Mouse (Mus musculus) limb, embryonic 12.5 days (tissue): ENCODE results near the gene Gemin6. TPM values are rescaled to one million over a fixed set of nuclear protein-coding genes. Genes with fewer than 3 reads are reported as not detected.
"Not testable (repeated sequence)": the region's sequence is repeated elsewhere in the genome, so short reads cannot be mapped to it uniquely, and the experiment has no call there.

ENCODE experiments used
- ATAC-seq: fragments of 200-750 bp; cut with Nextera tagmentation; 2 replicates; pipeline ENCODE4 v1.8.0; 2017; ENCODE audit warnings: low read depth, moderate TSS enrichment; ENCODE audit not compliant: insufficient number of reproducible peaks, insufficient read depth, low FRiP score, low TSS enrichment
- H3K27ac ChIP-seq: fragments of 300-500 bp; sonication (generic); 2 replicates; pipeline ENCODE4 v1.5.1; 2016; ENCODE audit warnings: mild to moderate bottlenecking, moderate library complexity
- H3K27me3 ChIP-seq: fragments of 300-500 bp; sonication (generic); 2 replicates; pipeline ENCODE4 v1.6.1; 2016; ENCODE audit warnings: mild to moderate bottlenecking, moderate library complexity
- H3K36me3 ChIP-seq: fragments of 300-500 bp; sonication (generic); 2 replicates; pipeline ENCODE4 v1.6.1; 2016; ENCODE audit warnings: mild to moderate bottlenecking, moderate library complexity
- H3K4me1 ChIP-seq: fragments of 300-500 bp; sonication (generic); replicated peaks from 2 replicates; pipeline ENCODE4 v1.6.1; 2016
- H3K4me2 ChIP-seq: fragments of 300-500 bp; sonication (generic); 2 replicates; pipeline ENCODE4 v1.6.1; 2016; ENCODE audit warnings: mild to moderate bottlenecking, moderate library complexity
- H3K4me3 ChIP-seq: fragments of 300-500 bp; sonication (generic); replicated peaks from 2 replicates; pipeline ENCODE4 v1.5.1; 2016; ENCODE audit warnings: mild to moderate bottlenecking
- H3K9ac ChIP-seq: fragments of 300-500 bp; sonication (generic); replicated peaks from 2 replicates; pipeline ENCODE4 v1.6.1; 2016; ENCODE audit warnings: mild to moderate bottlenecking, moderate library complexity
- H3K9me3 ChIP-seq: fragments of 300-500 bp; sonication (generic); 2 replicates; pipeline ENCODE4 v1.6.1; 2016; ENCODE audit warnings: mild to moderate bottlenecking, moderate library complexity
- WGBS: fragments of 180-500 bp; shearing (Covaris S2); methylation state at CpG from one replicate; pipeline ENCODE4 v1.1.7; 2016; 5-methylcytosine and 5-hydroxymethylcytosine counted together
- polyA plus RNA-seq: library from polyadenylated mRNA; unstranded; fragments of >200 nt; fragmentation: Nextera tagmentation; extraction: Ambion mirVana; gene quantifications from 2 replicates; pipeline ENCODE4 v1.2.1, GENCODE M21; 2016

The Gemin6 gene
- polyA plus RNA-seq, result 36.2 and 41.1 TPM in 2 replicates

- Histone ChIP-seq H3K4me2 (peak within 1 kb of the TSS; percentile 73), H3K9ac (peak within 1 kb of the TSS; percentile 69), H3K27me3 (no peaks in the 10 kb centered on the region), H3K36me3 (peaks cover 17% of the 10 kb centered on the region), H3K27ac (peak within 1 kb of the TSS; percentile 91), H3K9me3 (no peaks in the 10 kb centered on the region), H3K4me3 (peak within 1 kb of the TSS; percentile 57), H3K4me1 (0 out of 2 replicates have a peak, but pooled peaks cover 4% of the 10 kb centered on the region)
- ATAC-seq, result peak; percentile 97
- WGBS, result under 1% methylated on average over 33 of the region's 33 CpGs
Measured at GRCm38 (mm10) chr17:80224326-80225116, at the start of gene Gemin6. TSS of gene Gemin6 (plus strand) at chr17:80224441.

- no peak overlapping the region for H3K4me2 ChIP-seq
- no peaks in the 10 kb centered on the region for H3K27me3 ChIP-seq
- H3K4me3 ChIP-seq, result no peak overlapping the region
- ATAC-seq, result peak; percentile 45; the same call in 1 of the 2 replicates
- H3K4me1 ChIP-seq, result 0 out of 2 replicates have a peak, but pooled peaks cover 7% of the 10 kb centered on the region
- WGBS, result 73% methylated on average over 19 of the region's 19 CpGs
- H3K36me3 ChIP-seq, result no peaks in the 10 kb centered on the region
- H3K27ac ChIP-seq, result no peak overlapping the region
- no peaks in the 10 kb centered on the region for H3K9me3 ChIP-seq
- H3K9ac ChIP-seq, result no peak overlapping the region
Measured at GRCm38 (mm10) chr17:80174699-80175385, 49.4 kb upstream of the Gemin6 start.

- H3K4me3 ChIP-seq, result no peak overlapping the region
- no peak overlapping the region for H3K4me2 ChIP-seq
- no peaks in the 10 kb centered on the region for H3K36me3 ChIP-seq
- no peak for ATAC-seq
- WGBS, result 86% methylated on average over 4 of the region's 4 CpGs
- no peak overlapping the region for H3K27ac ChIP-seq
- no peaks in the 10 kb centered on the region for H3K27me3 ChIP-seq
- H3K9ac ChIP-seq, result no peak overlapping the region
- H3K9me3 ChIP-seq, result no peaks in the 10 kb centered on the region
- H3K4me1 ChIP-seq, result 0 out of 2 replicates have a peak, but pooled peaks cover 7% of the 10 kb centered on the region
Measured at GRCm38 (mm10) chr17:80175386-80175739, 48.9 kb upstream of the Gemin6 start.

- Histone ChIP-seq H3K9ac (no peak overlapping the region), H3K4me2 (no peak overlapping the region), H3K4me1 (0 out of 2 replicates have a peak, but pooled peaks cover 7% of the 10 kb centered on the region), H3K9me3 (no peaks in the 10 kb centered on the region), H3K4me3 (no peak overlapping the region), H3K36me3 (no peaks in the 10 kb centered on the region), H3K27me3 (no peaks in the 10 kb centered on the region), H3K27ac (no peak overlapping the region)
- 89% methylated on average over 3 of the region's 3 CpGs for WGBS
- no peak for ATAC-seq
Measured at GRCm38 (mm10) chr17:80175966-80176365, 48.3 kb upstream of the Gemin6 start.

GRCm38 (mm10) chr17:80178846-80179245 is 45.4 kb upstream of the Gemin6 start:
- not testable (repeated sequence) for ATAC-seq, H3K36me3 ChIP-seq, H3K9me3 ChIP-seq, H3K4me1 ChIP-seq, H3K27me3 ChIP-seq, H3K4me3 ChIP-seq, H3K27ac ChIP-seq, H3K4me2 ChIP-seq, H3K9ac ChIP-seq
- 92% methylated on average over 3 of the region's 3 CpGs for WGBS

- Histone ChIP-seq H3K27me3 (no peaks in the 10 kb centered on the region), H3K36me3 (no peaks in the 10 kb centered on the region), H3K4me3 (no peak overlapping the region), H3K27ac (no peak overlapping the region), H3K4me2 (no peak overlapping the region), H3K9me3 (no peaks in the 10 kb centered on the region), H3K9ac (no peak overlapping the region), H3K4me1 (0 out of 2 replicates have a peak, but pooled peaks cover 1% of the 10 kb centered on the region)
- WGBS, result under 1% methylated on average over 6 of the region's 6 CpGs
- ATAC-seq, result 0 out of 2 replicates have a peak, but pooled peaks have one; percentile 60
Measured at GRCm38 (mm10) chr17:80179959-80180358, 44.3 kb upstream of the Gemin6 start.

GRCm38 (mm10) chr17:80180468-80180867 is 43.8 kb upstream of the Gemin6 start:
- no peak overlapping the region for H3K4me3 ChIP-seq
- no peaks in the 10 kb centered on the region for H3K36me3 ChIP-seq
- no peak overlapping the region for H3K27ac ChIP-seq
- no peaks in the 10 kb centered on the region for H3K27me3 ChIP-seq
- ATAC-seq, result peak; percentile 46
- H3K4me2 ChIP-seq, result no peak overlapping the region
- no peaks in the 10 kb centered on the region for H3K4me1 ChIP-seq
- no peaks in the 10 kb centered on the region for H3K9me3 ChIP-seq
- H3K9ac ChIP-seq, result no peak overlapping the region

- WGBS, result 83% methylated on average over 10 of the region's 10 CpGs
- H3K27me3 ChIP-seq, result no peaks in the 10 kb centered on the region
- H3K9ac ChIP-seq, result no peak overlapping the region
- no peak overlapping the region for H3K4me2 ChIP-seq
- H3K27ac ChIP-seq, result no peak overlapping the region
- ATAC-seq, result no peak
- no peak overlapping the region for H3K4me3 ChIP-seq
- no peaks in the 10 kb centered on the region for H3K36me3 ChIP-seq
- no peaks in the 10 kb centered on the region for H3K4me1 ChIP-seq
- H3K9me3 ChIP-seq, result no peaks in the 10 kb centered on the region
Measured at GRCm38 (mm10) chr17:80183615-80184014, 40.6 kb upstream of the Gemin6 start.

GRCm38 (mm10) chr17:80193075-80193474 is 31.2 kb upstream of the Gemin6 start:
- Histone ChIP-seq H3K27me3 (no peaks in the 10 kb centered on the region), H3K9ac (no peak overlapping the region), H3K4me2 (no peak overlapping the region), H3K27ac (no peak overlapping the region), H3K4me3 (no peak overlapping the region), H3K9me3 (no peaks in the 10 kb centered on the region), H3K36me3 (peaks cover 30% of the 10 kb centered on the region), H3K4me1 (peaks cover 9% of the 10 kb centered on the region)
- 67% methylated on average over 5 of the region's 5 CpGs for WGBS
- no peak for ATAC-seq

- H3K4me3 ChIP-seq, result no peak overlapping the region
- H3K9ac ChIP-seq, result no peak overlapping the region
- 86% methylated on average over 3 of the region's 3 CpGs for WGBS
- no peaks in the 10 kb centered on the region for H3K27me3 ChIP-seq
- H3K4me2 ChIP-seq, result no peak overlapping the region
- no peak overlapping the region for H3K27ac ChIP-seq
- no peak for ATAC-seq
- H3K36me3 ChIP-seq, result peaks cover 83% of the 10 kb centered on the region
- H3K9me3 ChIP-seq, result no peaks in the 10 kb centered on the region
- peaks cover 6% of the 10 kb centered on the region; the same call in 1 of the 2 replicates for H3K4me1 ChIP-seq
Measured at GRCm38 (mm10) chr17:80199160-80199778, 25.0 kb upstream of the Gemin6 start.

GRCm38 (mm10) chr17:80205657-80206056 is 18.6 kb upstream of the Gemin6 start:
- no peaks in the 10 kb centered on the region for H3K27me3 ChIP-seq
- H3K4me2 ChIP-seq, result peak overlapping the region; percentile 91
- peak overlapping the region; percentile 98 for H3K9ac ChIP-seq
- 35% methylated on average over 5 of the region's 5 CpGs for WGBS
- no peaks in the 10 kb centered on the region for H3K9me3 ChIP-seq
- H3K27ac ChIP-seq, result no peak overlapping the region
- ATAC-seq, result no peak
- peaks cover 47% of the 10 kb centered on the region for H3K36me3 ChIP-seq
- H3K4me3 ChIP-seq, result peak overlapping the region; percentile 92
- H3K4me1 ChIP-seq, result peaks cover 14% of the 10 kb centered on the region; the same call in 1 of the 2 replicates
